Mouse (Mus musculus) spleen, postnatal 14 days (tissue): ENCODE results near the gene Ndufaf7.

Source experiments
- DNase-seq, 2 experiments: peaks; one replicate each; pipeline ENCODE4 v3.0.0; 2021 to 2022; ENCODE audit warnings: low spot score in 2 of 2

Ndufaf7 gene

DNA sequence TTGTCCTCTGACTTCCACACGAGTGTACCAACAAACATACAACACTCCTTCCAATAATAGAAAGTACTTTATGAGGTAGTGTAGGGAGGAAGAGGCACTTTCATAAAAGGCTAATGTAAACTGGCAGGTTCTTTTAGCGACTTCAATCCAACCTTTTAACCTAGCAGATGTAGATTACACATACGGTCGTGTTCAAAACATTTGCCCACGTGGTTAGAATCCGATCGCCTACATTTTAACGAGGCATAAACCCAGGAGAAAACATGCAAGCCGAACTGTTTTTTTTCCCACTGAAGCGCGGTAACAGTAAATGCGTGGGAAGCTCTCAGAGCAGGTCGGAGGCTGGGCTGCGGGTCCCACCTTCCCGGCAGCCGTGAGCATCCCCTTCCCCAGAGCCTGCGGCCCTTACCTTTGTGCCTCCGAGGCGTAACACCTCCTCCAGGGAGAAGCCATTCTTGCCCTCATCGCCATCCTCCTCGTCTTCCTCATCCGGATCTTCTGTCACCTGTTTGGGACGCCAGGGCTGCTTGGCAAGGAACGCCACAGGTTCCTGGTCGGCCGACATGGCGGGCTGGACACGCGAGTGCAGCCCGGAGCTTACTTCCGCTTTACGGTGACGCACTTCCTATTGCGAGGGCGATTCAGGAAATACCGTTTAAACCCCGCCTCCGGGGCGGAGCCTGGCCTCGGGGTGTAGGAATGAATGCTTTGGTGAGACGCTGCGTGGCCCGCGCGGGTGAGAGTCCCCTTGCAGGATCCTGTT is at the start of gene Ndufaf7, which contains the start of gene Cebpz:
Gene Ndufaf7, plus strand, starts transcription at position 671 of the 763 bp plus-strand sequence.
Gene Cebpz, minus strand, starts transcription at position 601 of the 763 bp plus-strand sequence.
- DNase-seq: peak; percentile 90 to 93

DNA sequence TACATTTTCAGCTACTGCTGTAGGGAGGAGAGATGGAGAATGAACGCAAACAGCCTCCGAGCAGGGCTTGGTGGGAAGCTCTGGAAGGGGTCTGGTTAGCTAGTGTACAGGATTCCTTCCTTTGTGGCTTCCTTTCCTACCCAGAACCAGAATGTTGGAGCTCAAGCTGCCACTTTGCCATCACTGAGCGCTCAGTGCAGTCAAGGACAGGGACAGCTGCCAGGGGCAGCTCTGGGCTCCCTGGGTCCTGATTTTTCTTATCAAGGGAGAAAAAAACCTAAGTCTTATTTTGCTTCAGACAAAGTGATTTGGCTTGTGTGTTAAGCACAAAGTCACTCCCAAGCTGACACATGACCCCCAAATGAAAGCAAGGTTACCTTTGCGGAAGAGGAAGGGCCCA is 48.4 kb upstream of the Ndufaf7 start:
- no peak for DNase-seq

DNA sequence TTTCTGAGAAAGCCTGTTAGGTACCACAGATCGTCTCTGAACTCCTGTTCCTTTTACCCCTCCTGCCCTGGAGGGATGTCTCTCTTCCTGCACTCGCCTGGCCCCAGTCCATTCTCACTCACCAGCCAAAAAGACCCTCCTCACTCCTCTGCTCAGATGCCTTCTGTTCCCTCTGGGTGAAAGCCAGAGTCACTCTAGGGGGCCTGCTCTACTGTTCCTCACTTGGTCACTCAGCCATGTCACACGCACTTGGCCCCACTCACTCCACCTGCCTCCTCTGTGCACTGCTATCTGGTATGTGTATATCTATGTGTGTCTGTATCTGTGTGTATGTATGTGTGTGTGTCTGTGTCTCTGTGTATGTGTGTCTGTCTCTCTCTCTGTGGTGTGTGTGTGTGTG is 47.8 kb upstream of the Ndufaf7 start:
- no peak for DNase-seq

DNA sequence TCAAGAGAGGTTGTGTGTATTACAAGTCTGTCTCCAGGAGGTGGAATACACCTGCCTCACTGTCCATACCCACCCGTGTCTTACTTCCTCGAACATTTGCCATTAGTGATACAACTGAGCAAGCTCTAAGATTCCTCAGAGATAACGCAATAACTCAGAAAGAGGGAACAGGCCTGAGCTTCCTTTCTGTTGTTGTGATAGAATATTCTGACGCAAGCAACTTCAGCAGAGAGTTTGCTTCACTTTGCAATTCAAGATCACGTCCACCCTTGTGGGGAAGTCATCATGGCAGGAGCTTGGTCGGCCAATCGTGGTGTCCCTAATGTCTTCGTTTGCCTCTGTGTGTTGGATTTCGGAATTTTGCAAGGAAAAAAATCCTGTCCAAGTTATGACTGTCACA is 45.9 kb upstream of the Ndufaf7 start:
- DNase-seq: no peak

DNA sequence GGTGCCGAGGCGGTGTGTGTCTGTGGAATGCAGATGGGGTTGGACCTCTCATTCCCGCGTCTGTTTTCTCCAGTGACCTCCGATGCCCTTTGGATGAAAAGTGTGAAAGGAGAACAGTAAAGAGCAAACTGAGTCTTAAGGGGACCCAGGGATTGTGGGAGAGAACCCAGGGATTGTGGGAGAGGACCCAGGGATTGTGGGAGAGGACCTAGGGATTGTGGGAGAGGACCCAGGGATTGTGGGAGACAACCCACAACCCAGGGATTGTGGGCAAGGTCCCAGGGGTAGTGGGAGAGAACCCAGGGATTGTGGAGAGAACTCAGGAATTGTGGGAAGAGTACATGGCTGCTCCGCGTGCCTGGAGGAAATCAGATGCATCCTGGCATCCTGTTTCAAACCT is 41.9 kb upstream of the Ndufaf7 start:
- no peak for DNase-seq

DNA sequence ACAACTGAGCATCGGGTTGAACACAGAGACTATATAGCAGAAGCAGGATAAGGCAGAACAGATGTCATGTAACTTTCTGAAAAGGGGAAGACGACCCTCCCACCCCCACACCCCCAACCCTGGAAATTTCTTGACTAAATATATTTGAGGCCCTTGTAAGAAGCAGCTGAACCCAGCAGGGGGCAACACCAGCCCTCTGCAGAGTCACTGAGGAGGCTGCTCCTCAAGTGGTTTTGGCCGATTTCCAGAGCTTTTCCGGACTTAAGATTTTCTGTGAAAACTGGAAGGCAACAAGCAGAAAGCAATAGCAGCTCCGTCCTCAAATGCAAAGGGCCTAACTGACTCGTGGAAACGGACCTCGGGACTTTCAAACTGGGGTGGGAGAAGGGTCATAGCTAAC is 41.5 kb upstream of the Ndufaf7 start:
- no peak for DNase-seq

DNA sequence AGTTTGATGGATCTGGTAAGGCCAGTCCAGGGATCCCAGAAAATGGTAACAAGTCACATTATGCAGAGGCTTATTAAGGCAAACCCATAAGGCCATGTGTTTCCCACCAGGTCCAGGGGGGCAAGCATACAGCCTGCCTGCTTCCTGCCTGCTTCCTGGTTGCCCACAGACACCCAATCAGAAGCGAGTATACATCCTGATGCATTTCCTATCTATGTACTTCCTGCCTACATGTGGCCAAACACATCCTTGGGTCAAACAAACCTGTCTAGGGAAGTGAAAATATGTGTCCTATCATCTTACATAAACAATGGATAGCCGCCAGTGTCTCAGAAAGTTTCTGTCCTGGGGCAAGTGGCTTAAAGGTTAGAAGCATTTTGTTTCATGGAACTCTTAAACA is 33.8 kb upstream of the Ndufaf7 start:
- no peak for DNase-seq

DNA sequence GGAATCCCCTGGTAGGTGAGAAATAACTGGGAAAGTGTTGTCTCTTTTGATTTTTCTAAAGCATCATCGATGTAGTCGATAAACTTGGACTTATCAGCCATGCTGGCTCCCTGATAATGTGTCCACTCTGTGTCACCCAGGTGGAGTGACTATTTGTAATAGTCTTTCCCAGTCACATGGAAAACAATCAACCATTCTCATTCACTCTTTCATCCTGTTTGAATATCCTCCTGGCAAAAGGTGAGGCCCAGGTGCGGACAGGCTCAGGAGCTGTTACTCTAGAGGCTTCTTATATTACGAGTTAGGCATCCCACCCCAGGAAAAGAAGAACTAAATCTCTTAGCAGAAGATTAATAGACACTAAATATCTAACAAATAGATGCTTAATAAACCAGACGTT is 30.0 kb upstream of the Ndufaf7 start, which contains the start of gene Sult6b1:
Gene Sult6b1, minus strand, starts transcription at position 101 of the 400 bp plus-strand sequence.
- DNase-seq: no peak

DNA sequence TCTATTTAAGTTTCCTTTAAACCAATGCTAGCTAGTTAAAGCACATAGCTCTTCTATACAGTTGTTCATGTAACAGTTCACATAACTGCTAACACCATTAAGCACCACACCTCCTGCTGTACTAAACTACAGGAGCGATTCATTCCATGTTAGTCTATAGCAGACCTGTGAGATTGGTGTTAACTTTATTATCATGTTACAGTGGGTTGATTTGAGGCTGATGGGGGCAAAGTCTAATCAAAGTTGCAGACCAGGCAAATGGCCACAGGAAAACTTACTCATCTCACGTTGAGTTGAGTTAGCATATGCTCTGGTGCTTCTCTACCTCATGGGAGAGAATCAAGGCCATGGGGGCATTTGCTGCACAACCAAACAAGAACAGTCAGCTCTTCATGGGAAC is 27.6 kb upstream of the Ndufaf7 start:
- DNase-seq: no peak

DNA sequence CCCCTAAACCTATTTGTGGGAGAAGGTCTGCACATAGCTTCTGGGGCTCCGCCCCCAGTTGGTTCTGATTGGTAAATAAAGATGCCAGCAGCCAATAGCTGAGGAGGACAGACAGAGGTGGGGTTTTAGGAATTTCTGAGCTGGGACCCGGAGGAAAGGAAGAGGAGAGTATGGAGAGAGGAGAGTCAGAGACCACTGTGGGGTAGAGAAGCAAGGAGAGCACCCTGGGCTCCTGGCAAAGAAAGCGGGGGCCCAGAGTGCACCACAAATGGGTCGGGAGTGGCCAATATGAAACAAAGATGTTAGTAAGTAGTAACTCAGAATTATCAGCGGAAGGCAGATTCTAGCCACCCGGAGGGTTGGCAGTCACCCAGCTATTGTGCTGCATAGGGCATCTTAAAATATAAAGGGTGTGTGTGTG is 24.1 kb upstream of the Ndufaf7 start:
- DNase-seq: no peak

DNA sequence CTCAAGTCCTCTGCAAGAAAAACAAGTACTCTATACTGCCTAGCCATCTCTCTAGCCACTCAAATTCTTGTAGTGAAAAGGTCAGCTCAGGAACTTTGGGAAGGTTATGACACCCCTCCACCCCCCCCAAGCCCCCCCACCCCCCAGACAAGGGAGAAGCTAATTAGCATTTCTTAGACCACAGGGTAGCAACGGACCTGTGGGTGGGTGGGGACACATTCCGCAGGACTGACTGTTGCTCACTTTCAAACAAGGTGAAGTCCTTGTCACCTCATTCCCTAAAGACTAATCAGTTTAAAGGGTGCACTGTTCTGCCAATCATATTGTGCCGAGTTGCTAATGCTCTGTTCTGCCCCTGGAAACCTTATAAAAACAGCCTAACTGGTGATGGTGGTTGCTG is 23.0 kb upstream of the Ndufaf7 start:
- DNase-seq: no peak

DNA sequence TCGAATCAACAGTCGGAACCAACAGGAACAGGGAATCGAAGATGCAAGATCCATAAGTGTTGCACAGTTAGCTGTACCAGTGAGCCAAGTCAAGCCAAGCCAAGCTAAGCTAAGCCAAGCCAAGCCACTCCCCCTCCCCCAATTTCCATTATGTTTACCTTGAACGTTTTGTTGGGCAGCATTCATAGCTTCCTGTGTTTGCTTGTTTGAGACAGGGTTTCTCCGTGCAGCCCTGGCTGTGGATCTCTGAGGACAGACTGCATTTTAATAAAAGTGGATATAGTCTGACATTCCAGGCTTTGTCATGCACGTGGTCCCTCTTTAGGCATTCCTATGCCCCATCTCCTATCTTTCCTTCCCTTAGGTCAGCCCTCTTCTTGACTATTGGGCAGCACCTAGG is 21.2 kb upstream of the Ndufaf7 start:
- DNase-seq: no peak

DNA sequence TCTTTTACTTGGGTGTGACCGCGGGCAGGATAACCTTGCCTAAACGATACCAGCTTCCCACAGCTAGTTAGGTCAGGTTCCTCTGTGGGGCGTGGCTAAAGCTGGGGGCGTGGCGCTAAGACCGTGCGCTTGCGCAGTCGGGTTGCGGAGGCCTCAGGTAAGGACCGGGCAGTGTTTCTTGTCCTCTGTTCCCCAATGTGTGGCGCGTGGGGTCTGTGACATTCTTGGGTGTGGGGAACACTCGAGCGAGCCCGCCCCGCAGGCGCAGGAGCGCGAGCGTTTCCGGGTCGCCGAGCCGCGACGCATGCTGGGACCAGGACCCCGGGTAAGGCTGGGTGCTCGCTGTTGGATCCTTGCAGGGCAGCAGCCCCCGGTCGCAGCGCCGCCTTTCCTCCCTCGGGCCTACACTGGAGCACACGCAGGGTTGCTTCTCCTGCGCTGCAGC is 20.5 kb upstream of the Ndufaf7 start, which contains the start of gene Cebpzos:
Gene Cebpzos, plus strand, starts transcription at position 132 of the 445 bp plus-strand sequence.
- peak; percentile 87 to 88 for DNase-seq

DNA sequence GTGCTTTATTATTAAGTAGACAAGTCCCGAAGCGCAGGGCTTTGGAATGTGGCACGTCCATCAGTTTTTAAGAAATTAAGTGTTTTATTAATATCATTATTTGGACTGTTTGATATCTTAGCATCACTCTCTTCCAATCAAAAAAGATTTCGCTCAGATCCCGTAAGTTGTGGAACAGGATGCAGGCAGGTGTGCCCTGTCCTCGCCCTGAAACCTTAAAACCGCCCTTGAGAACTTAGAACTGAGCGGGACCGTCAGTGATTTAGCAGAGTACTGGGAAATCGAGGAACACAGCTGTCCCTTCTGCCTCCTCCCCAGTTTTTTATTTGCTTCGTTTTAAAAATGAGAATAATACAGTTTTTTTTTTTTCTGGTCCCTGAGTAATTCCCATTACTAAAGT is 20.0 kb upstream of the Ndufaf7 start:
- no peak for DNase-seq

DNA sequence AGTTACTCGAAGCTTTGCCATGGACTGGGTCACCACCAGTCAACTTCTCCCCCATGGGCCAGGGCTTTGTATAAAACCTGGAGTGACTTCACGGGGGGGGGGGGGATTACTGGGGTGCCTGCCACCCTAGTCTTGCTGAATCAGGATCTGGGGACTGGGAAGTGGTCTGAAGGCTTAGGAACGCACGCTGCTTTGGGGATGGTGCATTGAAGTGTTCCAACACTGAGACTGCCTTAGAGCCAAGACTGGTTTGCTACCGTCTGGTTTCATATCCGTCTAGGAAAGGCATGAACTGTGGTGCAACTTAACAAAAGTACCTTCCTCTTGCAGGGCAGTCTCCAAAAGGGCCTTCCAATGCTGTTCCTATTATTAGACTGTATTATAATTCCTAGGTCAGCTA is 19.2 kb upstream of the Ndufaf7 start:
- no peak for DNase-seq

DNA sequence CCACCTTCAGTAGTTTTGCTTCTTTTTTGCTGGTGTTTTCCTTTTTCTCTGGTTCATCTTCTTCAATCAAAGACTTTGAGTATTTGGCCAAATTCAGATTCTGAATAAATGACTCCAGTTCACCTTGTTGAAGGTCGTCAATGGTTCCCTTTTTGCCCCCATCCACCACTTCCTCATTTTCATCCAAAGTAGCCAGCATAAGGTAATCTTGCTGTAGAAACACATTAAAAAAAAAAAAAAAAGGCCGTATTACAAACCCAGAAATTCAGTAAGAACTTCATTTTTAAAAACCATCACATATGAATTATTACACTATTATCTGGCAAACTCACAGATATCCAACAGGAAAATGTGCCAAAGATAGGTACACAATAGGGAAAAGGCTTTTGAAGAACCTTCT is 1.1 kb upstream of the Ndufaf7 start:
- no peak for DNase-seq

DNA sequence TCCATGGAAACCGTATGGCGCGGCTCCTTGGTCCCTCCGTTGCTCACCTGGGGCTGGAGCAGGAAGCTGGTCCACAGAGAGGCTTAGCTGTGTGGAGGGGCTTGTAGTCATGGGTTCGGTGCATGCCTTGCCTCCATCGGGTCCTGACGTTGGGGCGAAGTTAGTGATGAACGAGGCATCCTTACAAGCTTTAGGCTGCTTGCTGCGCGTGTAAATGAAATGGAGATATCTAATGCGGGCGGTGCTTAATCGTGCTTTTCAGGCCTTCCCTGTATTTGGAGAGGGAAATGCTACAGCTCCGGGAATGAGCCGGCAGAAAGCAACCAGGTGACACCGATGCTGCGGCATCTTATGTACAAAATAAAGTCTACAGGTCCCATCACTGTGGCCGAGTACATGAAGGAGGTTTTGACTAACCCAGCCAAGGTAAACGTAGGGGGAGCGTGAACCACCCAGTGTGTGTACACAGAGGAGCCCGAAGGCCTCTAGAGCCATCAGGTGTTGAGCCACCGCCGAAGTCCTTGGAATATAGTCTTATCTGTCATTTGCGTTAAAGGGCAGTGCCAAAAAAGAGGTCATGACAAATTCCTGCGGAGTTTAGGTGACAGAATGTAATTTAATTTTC is 405 bp downstream of the Ndufaf7 start:
- no peak for DNase-seq

DNA sequence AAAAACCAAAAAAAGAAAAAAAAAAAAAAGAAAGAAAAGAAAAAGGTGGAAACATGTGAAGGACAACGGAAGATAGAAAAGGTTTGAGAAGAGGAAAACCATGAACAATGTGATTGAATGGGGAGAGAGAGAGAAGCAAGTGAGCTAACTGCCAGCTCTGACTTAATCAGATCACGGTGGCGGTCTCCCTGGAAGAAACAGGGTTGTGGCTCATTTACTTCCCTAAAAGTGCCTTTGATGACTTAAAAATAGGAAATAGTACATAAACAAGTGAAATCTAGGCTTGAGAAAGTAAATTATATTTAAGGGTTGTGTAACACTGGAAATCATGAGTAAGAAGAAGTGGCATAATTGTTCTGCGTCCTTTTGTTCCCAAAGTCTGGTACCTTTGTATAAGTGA is 2.0 kb downstream of the Ndufaf7 start:
- no peak for DNase-seq

DNA sequence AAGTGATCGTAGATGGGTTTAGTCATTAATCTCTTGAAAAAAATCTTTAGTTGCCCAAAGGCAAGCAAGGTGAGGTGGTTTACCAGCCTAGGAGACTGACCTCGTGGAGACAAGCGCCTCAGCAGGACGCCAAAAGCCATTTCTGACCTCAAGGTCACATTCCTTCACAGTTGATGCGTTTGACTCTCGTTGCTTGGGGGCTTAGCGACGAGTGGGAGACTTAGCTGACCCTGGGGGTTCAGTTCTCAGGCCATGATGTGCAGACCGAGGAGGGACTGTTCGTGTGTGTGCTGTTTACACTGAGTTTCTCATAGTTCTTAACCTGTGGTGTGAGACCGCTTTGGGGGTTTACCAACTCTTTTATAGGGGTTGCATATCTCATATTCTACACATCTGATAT is 5.6 kb downstream of the Ndufaf7 start:
- DNase-seq: no peak

DNA sequence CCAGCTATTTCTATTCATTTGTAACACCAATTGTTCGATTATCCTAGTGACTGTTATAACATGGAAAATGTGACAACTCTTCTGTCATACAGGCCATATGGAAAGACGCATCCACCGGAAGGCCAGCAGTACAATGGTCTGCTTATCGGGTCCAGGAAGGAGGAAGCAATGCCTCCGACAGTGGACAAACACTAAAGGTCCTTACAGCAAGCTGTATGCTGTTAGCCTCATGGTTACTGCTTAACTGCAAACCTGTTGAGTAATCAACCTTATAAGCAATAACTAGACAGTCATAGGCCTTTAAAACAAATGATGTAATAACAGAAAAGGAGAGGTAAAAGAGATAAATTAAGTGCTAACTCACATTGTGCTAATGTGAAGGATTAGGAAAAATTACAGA is 14.3 kb downstream of the Ndufaf7 start:
- no peak for DNase-seq

DNA sequence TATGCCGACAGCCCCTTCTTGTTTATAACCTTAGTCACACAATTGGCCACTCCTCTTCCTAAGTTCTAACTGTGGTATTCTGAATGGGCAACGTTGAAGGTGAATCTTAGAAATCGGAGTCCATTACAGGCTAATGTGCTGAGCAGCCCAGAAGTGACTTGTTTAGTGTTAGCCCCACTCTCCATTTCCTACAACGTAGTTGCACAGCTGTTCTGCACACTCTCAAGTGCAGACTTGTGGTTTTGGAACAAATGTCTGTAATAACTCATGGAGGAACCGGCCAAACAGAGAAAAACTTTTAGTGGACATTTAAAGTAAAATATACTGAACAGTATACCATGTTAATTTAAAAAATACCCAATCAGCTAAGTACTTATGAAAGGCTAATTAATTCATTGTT is 15.1 kb downstream of the Ndufaf7 start:
- DNase-seq: no peak

DNA sequence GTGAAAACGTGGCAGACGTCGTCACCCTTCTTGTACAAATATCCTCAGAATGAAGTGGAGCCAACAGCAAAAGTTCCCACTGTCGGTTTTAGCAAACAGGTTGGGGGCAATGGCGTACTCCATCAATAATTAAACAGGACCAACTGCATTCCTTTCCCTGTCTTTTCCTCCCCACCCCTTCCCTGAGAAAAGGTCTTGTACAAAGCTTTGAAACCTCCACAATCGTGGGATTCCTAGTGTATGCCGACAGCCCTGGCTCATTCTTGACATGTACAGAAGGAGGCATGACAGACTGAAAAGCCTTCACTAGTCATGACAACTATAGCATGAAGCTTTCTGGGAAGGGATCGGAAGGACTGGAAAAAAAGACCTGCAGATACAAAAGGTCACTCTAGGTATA is 16.3 kb downstream of the Ndufaf7 start:
- no peak for DNase-seq

DNA sequence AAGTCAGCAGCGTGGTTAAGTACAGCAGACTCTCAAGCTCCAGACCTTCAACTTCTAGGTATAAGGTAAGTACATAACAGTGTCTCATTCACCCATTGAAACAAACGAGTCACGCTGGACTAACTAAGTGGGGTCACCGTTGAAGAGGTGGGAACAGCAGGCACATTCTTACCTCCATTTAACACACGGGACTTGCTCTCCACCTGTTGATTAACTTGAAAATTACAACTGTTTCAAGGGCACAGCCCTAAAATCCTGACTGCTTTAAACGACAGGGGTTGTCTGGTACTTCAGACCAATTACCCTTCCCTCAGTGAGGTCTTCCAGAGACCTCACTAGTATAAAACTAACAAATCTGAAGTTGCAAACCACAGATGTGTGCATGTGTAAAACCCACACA is 22.5 kb downstream of the Ndufaf7 start:
- DNase-seq: no peak
